Mouse (Mus musculus) neural tube, embryonic 11.5 days (tissue): ENCODE measurements around the gene Gpr135. TPM values are rescaled to one million over a fixed set of nuclear protein-coding genes. Genes with fewer than 3 reads are reported as not detected.

Experiments
- ATAC-seq: fragments of 200-750 bp; cut with Nextera tagmentation; 2 replicates; pipeline ENCODE4 v1.8.0; 2017; ENCODE audit warnings: moderate number of reproducible peaks, mild to moderate bottlenecking, moderate TSS enrichment, moderate library complexity; ENCODE audit not compliant: insufficient read depth, low FRiP score, low TSS enrichment
- DNase-seq: peaks from one replicate; pipeline ENCODE4 v3.0.0-alpha.2; 2015; ENCODE audit warnings: low spot score
- H3K27ac ChIP-seq: fragments of 300-500 bp; sonication (generic); 2 replicates; pipeline ENCODE4 v1.5.1; 2014; ENCODE audit warnings: low read depth, mild to moderate bottlenecking, low read length
- H3K27me3 ChIP-seq: fragments of 300-500 bp; sonication (generic); 2 replicates; pipeline ENCODE4 v1.6.1; 2014; ENCODE audit warnings: mild to moderate bottlenecking, low read length, mixed read lengths; ENCODE audit not compliant: control insufficient read depth, insufficient read depth
- H3K36me3 ChIP-seq: fragments of 300-500 bp; sonication (generic); 2 replicates; pipeline ENCODE4 v1.6.1; 2014; ENCODE audit warnings: mild to moderate bottlenecking, low read length, moderate library complexity, mixed read lengths; ENCODE audit not compliant: control insufficient read depth, insufficient read depth
- H3K4me1 ChIP-seq: fragments of 300-500 bp; sonication (generic); 2 replicates; pipeline ENCODE4 v1.6.1; 2014; ENCODE audit warnings: low read length, mixed read lengths; ENCODE audit not compliant: control insufficient read depth, insufficient read depth
- H3K4me2 ChIP-seq: fragments of 300-500 bp; sonication (generic); 2 replicates; pipeline ENCODE4 v1.6.1; 2014; ENCODE audit warnings: low read depth, mild to moderate bottlenecking, moderate library complexity
- H3K4me3 ChIP-seq: fragments of 300-500 bp; sonication (generic); 2 replicates; pipeline ENCODE4 v1.5.1; 2014; ENCODE audit warnings: low read depth, low read length
- H3K9ac ChIP-seq: fragments of 300-500 bp; sonication (generic); 2 replicates; pipeline ENCODE4 v1.6.1; 2014; ENCODE audit warnings: mild to moderate bottlenecking, low read length
- H3K9me3 ChIP-seq: fragments of 300-500 bp; sonication (generic); 2 replicates; pipeline ENCODE4 v1.6.1; 2016; ENCODE audit warnings: low read length; ENCODE audit not compliant: control insufficient read depth
- WGBS: fragments of 180-500 bp; shearing (Covaris S2); extraction: QIAGEN DNeasy Blood & Tissue Kit; methylation state at CpG from one replicate; pipeline ENCODE4 v1.1.7; 2014; 5-methylcytosine and 5-hydroxymethylcytosine counted together
- polyA plus RNA-seq: library from polyadenylated mRNA; unstranded; fragments of >200 nt; fragmentation: Nextera tagmentation; extraction: Ambion mirVana; gene quantifications from 2 replicates; pipeline ENCODE4 v1.2.1, GENCODE M21; 2014

Gene Gpr135
- polyA plus RNA-seq, 1 experiment from 2014 or later, result 0.99 TPM

- Histone ChIP-seq H3K9me3 (no peaks in the 10 kb centered on the region), H3K27ac (no peak overlapping the region), H3K4me1 (no peaks in the 10 kb centered on the region), H3K36me3 (no peaks in the 10 kb centered on the region), H3K9ac (no peak overlapping the region), H3K4me3 (no peak overlapping the region), H3K27me3 (no peaks in the 10 kb centered on the region), H3K4me2 (no peak overlapping the region)
- WGBS, result 50% methylated on average over 5 of the region's 5 CpGs
- ATAC-seq (no peak), DNase-seq (no peak)
Measured at GRCm38 (mm10) chr12:72021543-72021942, 49.4 kb downstream of the Gpr135 start.

DNA sequence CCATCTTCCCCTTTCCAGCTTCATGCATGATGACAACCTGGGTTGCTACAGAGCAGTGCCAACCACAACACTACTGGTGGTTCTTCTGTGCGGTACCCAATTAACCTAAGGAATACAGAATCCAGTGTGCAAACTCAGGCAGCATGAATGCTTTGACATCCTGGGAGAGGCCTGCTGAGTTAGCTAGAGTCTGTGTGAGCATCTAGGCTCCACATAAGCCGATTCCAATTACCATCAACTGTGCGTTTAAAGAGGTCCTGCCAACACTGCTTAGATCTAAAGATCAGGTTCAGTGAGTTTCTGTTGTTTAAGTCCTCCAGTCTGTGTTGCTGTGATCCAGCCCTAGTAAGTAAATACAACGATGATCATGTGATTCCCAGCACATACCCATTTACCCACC is 50.6 kb downstream of the Gpr135 start:
- H3K4me1 ChIP-seq, result no peaks in the 10 kb centered on the region
- ATAC-seq, result no peak
- H3K4me3 ChIP-seq, result no peak overlapping the region
- no peak overlapping the region for H3K27ac ChIP-seq
- H3K9me3 ChIP-seq, result no peaks in the 10 kb centered on the region
- DNase-seq, result no peak
- no peaks in the 10 kb centered on the region for H3K27me3 ChIP-seq
- no peak overlapping the region for H3K4me2 ChIP-seq
- no peak overlapping the region for H3K9ac ChIP-seq
- 93% methylated on average over 4 of the region's 4 CpGs for WGBS
- no peaks in the 10 kb centered on the region for H3K36me3 ChIP-seq

Other genes starting within 250 kb of the Gpr135 start
- gene Daam1, start 240.0 kb downstream of the Gpr135 start, polyA plus RNA-seq, result 18.5 and 20.9 TPM in 2 replicates
- 8.2 and 9.9 TPM in 2 replicates for gene L3hypdh, start 14.3 kb upstream of the Gpr135 start, polyA plus RNA-seq
- gene Jkamp, start 14.5 kb upstream of the Gpr135 start, polyA plus RNA-seq, result 68.5 and 71.4 TPM in 2 replicates
- gene Ccdc175, start 113.9 kb upstream of the Gpr135 start, polyA plus RNA-seq, result 0.08 TPM in 1 of 2 replicates, not detected in the other